In the genomic region with DNA sequence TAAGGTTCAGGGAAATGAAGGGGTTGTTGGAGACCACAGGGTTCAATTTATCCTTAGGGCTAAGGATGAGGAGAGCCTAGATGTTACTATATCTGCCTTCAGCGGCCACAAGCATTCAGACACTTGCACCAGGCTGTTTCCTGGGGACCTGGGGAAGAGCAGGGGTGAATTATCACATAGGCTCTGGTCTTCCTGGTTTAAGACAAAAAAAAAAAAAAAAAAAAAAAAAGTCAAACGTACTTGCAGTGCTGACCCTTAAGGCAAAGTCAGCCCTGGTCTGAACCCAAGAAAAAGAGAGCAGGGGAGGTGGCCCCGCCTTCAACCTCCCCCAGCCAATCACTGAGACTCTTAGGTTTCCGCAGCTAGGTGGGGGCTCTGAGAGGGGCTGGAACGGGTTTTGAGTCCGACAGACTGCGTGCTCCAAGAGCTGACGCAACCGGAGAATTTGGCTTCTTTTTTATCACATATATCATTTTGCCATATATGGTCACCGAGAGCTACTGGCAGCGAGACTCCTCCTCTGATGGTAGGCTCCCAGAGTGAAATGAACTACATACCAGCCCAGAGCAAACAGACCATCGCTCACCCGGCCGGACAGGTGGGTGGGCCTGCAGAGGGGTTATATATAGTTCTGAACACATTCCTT, we compare ENCODE assay signal across 8 mouse cellular contexts. TPM values are rescaled to one million over a fixed set of nuclear protein-coding genes. Genes with fewer than 3 reads are reported as not detected.
DNase-seq lines count a peak whose midpoint lies in the region; ATAC-seq lines count a peak whose summit lies in the region.

No protein-coding gene starts in this region.

- peak overlapping the region; percentile 94 for H3K27ac ChIP-seq in lung, embryonic 16.5 days (ENCODE audit: low read length)

- WGBS in lung, embryonic 16.5 days, result 2% methylated on average over 14 of the region's 14 CpGs

- H3K27me3 ChIP-seq in lung, embryonic 16.5 days (ENCODE audit: control insufficient read depth, insufficient read depth, low read depth, low read length), result no peaks in the 10 kb centered on the region

- H3K4me1 ChIP-seq in lung, embryonic 16.5 days (replicated peaks; ENCODE audit: control insufficient read depth, insufficient read depth, low read length), result peaks cover 23% of the 10 kb centered on the region

- H3K4me3 ChIP-seq in lung, embryonic 16.5 days (ENCODE audit: low read length), result peak overlapping the region; percentile 39

- H3K4me2 ChIP-seq in lung, embryonic 16.5 days (ENCODE audit: low read depth, low read length), result peak overlapping the region; percentile 51

- no peaks in the 10 kb centered on the region for H3K36me3 ChIP-seq in lung, embryonic 16.5 days (ENCODE audit: control insufficient read depth, insufficient read depth, low read length)

- H3K9ac ChIP-seq in lung, embryonic 16.5 days (ENCODE audit: low read length), result peak overlapping the region; percentile 26; the same call in 1 of the 2 replicates

- ATAC-seq in lung, embryonic 16.5 days (ENCODE audit: low read depth), result peak; percentile 98
- ATAC-seq in inflammation-experienced regulatory T-cells, adult 6 months, result no peak

- intact Hi-C loops in heart, postnatal 36 days (cut with DNase I), result no loop called here

- H3K9me3 ChIP-seq in lung, embryonic 16.5 days (ENCODE audit: control insufficient read depth, low read length), result no peaks in the 10 kb centered on the region

- peak; percentile 5 to 23 for DNase-seq in CD8-positive naive resting alpha-beta T cell, adult 2 months (ENCODE audit: low read depth in 2 of 2, low spot score in 2 of 2)
- DNase-seq in adrenal gland, postnatal 36 days, result peak; percentile 36 to 49
- DNase-seq in fibroblast of lung, adult 2 months (ENCODE audit: low read depth), result peak; percentile 53
- DNase-seq in heart, postnatal 36 days, result peak; percentile 24 to 34
- DNase-seq in layer of hippocampus, postnatal 10 days (ENCODE audit: low spot score in 2 of 2), result peak; percentile 37 to 48
- DNase-seq in right cerebral cortex, adult 18-20 months, result peak; percentile 76

RNA-seq across cellular contexts. Expression of a gene that starts 36.5 kb away (rescaled TPM):
- not detected for total RNA-seq in adrenal gland, postnatal 36 days (2021)
- not detected for total RNA-seq in heart, postnatal 36 days (2021)
- under 1 TPM; 0.49 to 0.87 TPM for total RNA-seq in layer of hippocampus, postnatal 10 days (2021)
- polyA plus RNA-seq in lung, embryonic 16.5 days (2015; fragmentation: Nextera tagmentation; extraction: Ambion mirVana), result 0.67 and 1.1 TPM in 2 replicates
- polyA plus RNA-seq in inflammation-experienced regulatory T-cells, adult 6 months (2017; shearing (Covaris generic)), result not detected

Comparison
In these comparisons a context has a peak if more than half of its experiments do, and no peak if none do; other contexts are left out.
1. DNase-seq: peak in every context shown above with its lines; median percentile 76 in right cerebral cortex, adult 18-20 months; 53 in fibroblast of lung, adult 2 months; 42 in adrenal gland, postnatal 36 days; 42 in layer of hippocampus, postnatal 10 days; 29 in heart, postnatal 36 days; 14 in CD8-positive naive resting alpha-beta T cell, adult 2 months.